Mouse (Mus musculus) C2C12 (cell line): Measurements from ENCODE around the gene Ntmt1. TPM values are rescaled to one million over a fixed set of nuclear protein-coding genes. Genes with fewer than 3 reads are reported as not detected.

Experiments used
- H3K27me3 ChIP-seq: one replicate; pipeline ENCODE4 v1.6.1; 2011; ENCODE audit not compliant: control insufficient read depth, insufficient read depth, insufficient read length
- H3K36me3 ChIP-seq: one replicate; pipeline ENCODE4 v1.6.1; 2011; ENCODE audit not compliant: control insufficient read depth, insufficient read depth
- H3K4me3 ChIP-seq: one replicate; pipeline ENCODE4 v1.5.1; 2011; ENCODE audit warnings: mild to moderate bottlenecking, control low read depth; ENCODE audit not compliant: poor library complexity, insufficient read depth, severe bottlenecking
- H3K79me2 ChIP-seq: one replicate; pipeline ENCODE4 v1.6.1; 2011; ENCODE audit not compliant: control insufficient read depth, insufficient read depth
- H3K79me3 ChIP-seq: one replicate; pipeline ENCODE4 v1.6.1; 2011; ENCODE audit warnings: low read depth, control low read depth
- H3ac ChIP-seq: one replicate; pipeline ENCODE3; 2011; ENCODE audit warnings: low read depth; ENCODE audit not compliant: control insufficient read depth, insufficient read length
- CEBPB ChIP-seq: IDR thresholded peaks from one replicate; pipeline ENCODE4 v1.6.1; 2011; ENCODE audit warnings: low read depth, mild to moderate bottlenecking, control low read depth, moderate library complexity
- CTCF ChIP-seq: IDR thresholded peaks from one replicate; pipeline ENCODE4 v1.5.1; 2011; ENCODE audit not compliant: control insufficient read depth, insufficient read depth, insufficient read length
- FOSL1 ChIP-seq: IDR thresholded peaks from one replicate; pipeline ENCODE4 v1.8.0; 2011; ENCODE audit warnings: mild to moderate bottlenecking, low read length; ENCODE audit not compliant: poor library complexity, insufficient read depth, severe bottlenecking
- MAX ChIP-seq: IDR thresholded peaks from one replicate; pipeline ENCODE4 v1.6.1; 2011; ENCODE audit warnings: mild to moderate bottlenecking, control low read depth
- MYOD1 ChIP-seq: IDR thresholded peaks from one replicate; pipeline ENCODE4 v1.6.1; 2011; ENCODE audit warnings: low read depth; ENCODE audit not compliant: control insufficient read depth, insufficient read length
- MYOG ChIP-seq: IDR thresholded peaks from one replicate; pipeline ENCODE4 v1.6.1; 2011; ENCODE audit not compliant: control insufficient read depth, insufficient read length; ENCODE audit errors: extremely low read depth
- USF1 ChIP-seq: IDR thresholded peaks from one replicate; pipeline ENCODE4 v1.6.1; 2011; ENCODE audit warnings: low read depth, mild to moderate bottlenecking, control low read depth, moderate library complexity
- polyA plus RNA-seq: library from polyadenylated mRNA; unstranded; fragments of >200 nt; fragmentation: generic; extraction: Trizol; gene quantifications from one replicate; pipeline ENCODE4 v1.2.1, GENCODE M21; 2012; ENCODE audit warnings: missing spikeins

The Ntmt1 gene
- polyA plus RNA-seq, 1 experiment = 64.7 TPM

DNA sequence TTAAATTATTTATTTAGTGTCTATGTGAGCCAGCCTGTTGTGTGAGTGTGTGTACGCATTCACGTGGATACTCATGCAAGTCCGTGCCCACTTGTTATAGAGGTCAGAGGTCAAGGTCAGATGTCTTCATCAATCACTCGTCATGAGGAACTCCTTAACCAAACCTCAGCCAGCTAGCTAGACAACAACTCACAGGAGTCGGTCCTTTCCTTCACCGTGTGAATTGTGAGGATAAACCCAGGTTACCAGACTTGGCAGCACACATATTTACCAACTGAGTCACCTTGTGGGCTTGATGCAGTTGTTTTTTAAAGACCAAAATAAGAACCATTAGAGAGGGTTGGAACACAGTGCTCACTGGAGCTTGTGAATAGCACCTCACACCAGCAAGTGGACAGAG lies 46.9 kb upstream of the Ntmt1 start:
- H3K79me2 ChIP-seq = no peaks in the 10 kb centered on the region
- no peak overlapping the region for H3ac ChIP-seq
- no peaks in the 10 kb centered on the region for H3K79me3 ChIP-seq
- no peaks in the 10 kb centered on the region for H3K36me3 ChIP-seq
- no peaks in the 10 kb centered on the region for H3K27me3 ChIP-seq
- no peak overlapping the region for H3K4me3 ChIP-seq
- no peak for TF ChIP-seq MAX

DNA sequence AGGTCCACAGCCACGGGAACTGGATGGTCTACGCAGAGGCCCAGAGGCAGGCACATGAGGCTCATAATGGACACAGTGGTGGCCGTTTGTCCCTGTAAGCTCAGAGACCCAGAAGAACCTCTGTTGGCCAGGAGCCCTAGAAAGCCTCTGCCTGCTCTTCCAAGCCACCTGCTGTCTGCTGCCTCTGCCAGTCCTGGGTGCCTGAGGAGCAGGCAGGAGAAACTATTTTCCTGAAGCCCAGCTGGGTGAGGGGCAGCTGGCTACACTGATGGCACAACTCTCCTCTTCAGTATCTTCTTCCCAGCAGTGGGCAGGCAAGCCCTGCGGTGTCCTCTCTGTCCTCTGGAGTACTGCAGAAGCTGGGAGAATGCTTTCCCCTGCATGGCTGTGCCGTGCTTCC lies 41.2 kb upstream of the Ntmt1 start:
- no peaks in the 10 kb centered on the region for H3K36me3 ChIP-seq
- no peaks in the 10 kb centered on the region for H3K79me2 ChIP-seq
- no peak for TF ChIP-seq MYOG
- TF ChIP-seq MAX = no peak
- no peak for TF ChIP-seq FOSL1
- TF ChIP-seq MYOD1 = no peak
- TF ChIP-seq CTCF = no peak
- no peak for TF ChIP-seq USF1
- TF ChIP-seq CEBPB = no peak
- no peaks in the 10 kb centered on the region for H3K27me3 ChIP-seq
- H3K4me3 ChIP-seq = no peak overlapping the region
- H3ac ChIP-seq = no peak overlapping the region
- H3K79me3 ChIP-seq = no peaks in the 10 kb centered on the region

DNA sequence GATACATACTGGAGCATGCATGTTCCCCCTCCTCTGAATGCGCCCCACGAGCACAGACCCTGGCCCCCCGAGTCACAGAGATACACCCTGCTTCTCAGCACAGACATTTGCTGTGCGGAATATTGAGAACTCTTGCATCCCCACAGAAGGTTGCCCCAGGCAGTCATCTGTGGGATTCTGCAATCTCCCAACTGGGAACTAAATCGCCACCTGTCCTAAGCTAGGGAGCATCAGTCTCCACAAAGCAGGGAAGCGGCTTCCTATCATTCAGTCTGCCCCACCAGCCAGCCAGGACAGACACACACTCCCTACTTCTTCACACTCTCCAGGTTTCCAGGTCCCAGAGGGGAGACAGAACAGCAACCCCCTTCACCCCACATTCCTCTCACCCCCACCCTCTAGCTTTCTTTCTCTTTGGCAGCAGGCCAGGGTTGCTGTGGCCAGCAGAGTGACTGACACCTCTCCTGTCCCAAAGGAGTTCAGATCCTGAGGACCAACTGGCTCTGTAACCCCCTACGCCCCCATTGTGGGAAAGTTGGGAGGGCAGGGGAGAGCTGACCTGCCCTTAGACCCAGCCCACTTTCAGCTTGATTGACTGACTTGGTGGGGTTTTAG lies 39.9 kb upstream of the Ntmt1 start:
- no peaks in the 10 kb centered on the region for H3K27me3 ChIP-seq
- H3K79me3 ChIP-seq = no peaks in the 10 kb centered on the region
- H3ac ChIP-seq = no peak overlapping the region
- no peak overlapping the region for H3K4me3 ChIP-seq
- TF ChIP-seq USF1 (no peak), FOSL1 (no peak), CEBPB (no peak), MAX (no peak), MYOG (no peak), CTCF (no peak)
- no peaks in the 10 kb centered on the region for H3K79me2 ChIP-seq
- H3K36me3 ChIP-seq = no peaks in the 10 kb centered on the region

DNA sequence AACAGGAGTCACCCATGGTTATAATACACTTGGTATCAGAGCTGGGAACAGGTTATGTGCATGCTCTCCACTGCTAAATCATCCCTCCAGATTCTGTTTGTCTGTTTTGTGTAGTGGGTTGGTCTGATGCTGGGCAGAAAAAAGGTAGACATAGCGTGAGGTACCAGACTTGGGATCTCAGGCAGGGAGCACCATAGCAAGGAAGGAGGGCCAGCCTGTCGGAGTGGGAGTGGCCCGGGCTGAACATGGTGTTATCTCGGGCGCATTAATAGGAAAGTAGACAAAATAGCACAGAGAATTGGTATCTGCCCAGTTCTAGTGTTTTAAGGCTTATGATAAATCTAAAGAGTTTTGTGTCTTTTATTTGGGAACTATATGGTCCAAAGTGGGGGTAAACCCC lies 39.1 kb upstream of the Ntmt1 start:
- Histone ChIP-seq H3K4me3 (no peak overlapping the region), H3K36me3 (no peaks in the 10 kb centered on the region), H3K27me3 (no peaks in the 10 kb centered on the region), H3K79me2 (no peaks in the 10 kb centered on the region), H3K79me3 (no peaks in the 10 kb centered on the region), H3ac (no peak overlapping the region)
- TF ChIP-seq MYOD1 (no peak), MYOG (no peak), CTCF (no peak), CEBPB (no peak), FOSL1 (no peak), USF1 (no peak), MAX (no peak)

DNA sequence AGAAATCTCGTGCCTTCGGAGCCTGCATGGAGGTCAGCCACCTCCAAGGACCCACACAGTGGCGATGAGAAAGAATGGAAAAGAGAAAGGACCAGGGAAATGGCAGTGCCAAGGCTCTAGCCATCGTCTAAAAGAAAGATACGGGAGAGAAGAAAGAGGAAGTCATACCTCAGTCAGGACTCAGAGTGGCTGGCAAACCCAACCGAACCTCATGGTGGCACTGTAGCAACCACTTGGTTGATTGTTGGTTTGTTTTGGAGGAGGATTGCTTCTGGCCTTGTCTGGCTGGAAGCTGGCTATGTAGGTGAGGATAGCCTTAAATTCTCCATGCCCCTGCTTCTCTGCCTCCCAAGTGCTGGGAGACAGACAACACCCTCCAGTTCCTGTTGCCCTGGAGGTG lies 38.4 kb upstream of the Ntmt1 start:
- no peaks in the 10 kb centered on the region for H3K79me3 ChIP-seq
- TF ChIP-seq FOSL1 (no peak), USF1 (no peak), CEBPB (no peak)
- H3ac ChIP-seq = no peak overlapping the region
- no peaks in the 10 kb centered on the region for H3K36me3 ChIP-seq
- H3K4me3 ChIP-seq = no peak overlapping the region
- H3K27me3 ChIP-seq = no peaks in the 10 kb centered on the region
- no peaks in the 10 kb centered on the region for H3K79me2 ChIP-seq

DNA sequence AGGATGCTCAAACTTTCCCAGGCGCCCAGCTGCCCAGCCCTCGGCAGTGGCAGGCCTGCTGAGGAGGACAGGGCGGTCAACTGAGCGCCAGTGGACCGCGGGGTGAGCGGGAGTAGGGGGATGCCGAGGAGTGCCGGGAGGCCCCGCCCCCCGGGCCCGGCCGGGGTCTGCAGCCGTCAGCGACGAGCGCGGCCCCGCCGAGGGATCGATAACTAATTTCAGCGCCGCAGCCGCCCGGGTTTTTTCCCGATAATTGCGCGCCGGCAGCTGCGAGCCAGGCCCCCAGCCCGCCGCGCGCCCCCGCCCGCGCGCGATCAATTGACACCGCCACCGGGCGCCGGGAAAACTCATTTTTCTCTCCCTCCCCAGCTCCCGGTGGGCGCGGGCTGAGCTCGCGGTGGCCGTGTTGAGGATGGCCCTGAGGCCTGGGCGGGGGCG lies 36.2 kb upstream of the Ntmt1 start:
- Histone ChIP-seq H3K79me2 (no peaks in the 10 kb centered on the region), H3K36me3 (no peaks in the 10 kb centered on the region), H3K27me3 (no peaks in the 10 kb centered on the region), H3ac (peak overlapping the region; percentile 73), H3K79me3 (no peaks in the 10 kb centered on the region), H3K4me3 (no peak overlapping the region)
- TF ChIP-seq MAX = no peak
